Mouse (Mus musculus): ENCODE data around the gene Tmem131.
A peak's percentile ranks its signal among the peaks of the same experiment; 100 is the strongest.
"Not testable (repeated sequence)": the region's sequence is repeated elsewhere in the genome, so short reads cannot be mapped to it uniquely, and the experiment has no call there.

Gene Tmem131

DNA sequence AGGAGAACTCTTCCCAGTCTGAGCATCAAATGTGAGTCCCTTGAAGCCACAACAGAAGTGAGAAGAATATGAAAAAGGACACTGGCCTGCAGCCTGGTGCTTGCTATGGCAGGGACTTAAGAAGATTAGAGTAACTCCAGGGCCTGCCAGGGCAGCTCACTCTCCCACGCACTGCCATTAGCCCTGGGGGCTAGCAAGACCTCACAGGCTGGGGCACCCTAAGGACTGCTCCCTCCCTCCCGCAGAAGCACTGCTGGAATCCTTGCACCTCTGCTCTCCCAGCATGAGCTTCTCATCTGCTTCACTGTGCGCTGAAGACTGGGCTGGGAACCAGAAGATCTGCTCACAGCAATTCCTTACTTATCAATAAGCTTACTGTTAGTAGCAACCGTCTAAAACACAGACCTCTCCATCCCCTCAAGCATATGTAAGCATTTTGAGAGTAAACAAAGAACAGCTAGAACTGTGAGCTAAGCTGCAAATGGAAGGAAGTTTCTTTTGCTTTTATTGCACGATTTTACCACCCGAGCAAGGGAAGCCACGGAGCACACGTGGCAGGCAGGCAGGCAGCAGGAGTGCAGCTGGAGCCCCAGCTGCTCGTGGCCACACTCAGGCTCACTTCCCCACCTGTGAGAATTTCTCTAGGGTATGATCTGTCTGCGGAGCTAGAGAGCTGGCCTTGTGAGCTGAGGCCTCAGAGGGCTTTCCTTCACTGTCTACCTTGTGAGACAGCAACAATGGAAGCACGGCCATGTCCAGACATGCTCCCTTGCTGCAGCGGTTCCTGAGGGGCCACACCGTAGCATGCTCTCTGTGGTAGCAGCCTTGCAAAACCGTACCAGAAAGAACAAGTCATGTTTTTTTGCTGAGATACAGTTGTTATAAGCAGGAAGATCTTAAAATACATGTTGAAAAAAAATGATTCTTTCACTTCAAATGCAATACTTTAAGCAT, 112.3 kb downstream of the Tmem131 start:
- no peak for DNase-seq (ENCODE audit: low read depth)

DNA sequence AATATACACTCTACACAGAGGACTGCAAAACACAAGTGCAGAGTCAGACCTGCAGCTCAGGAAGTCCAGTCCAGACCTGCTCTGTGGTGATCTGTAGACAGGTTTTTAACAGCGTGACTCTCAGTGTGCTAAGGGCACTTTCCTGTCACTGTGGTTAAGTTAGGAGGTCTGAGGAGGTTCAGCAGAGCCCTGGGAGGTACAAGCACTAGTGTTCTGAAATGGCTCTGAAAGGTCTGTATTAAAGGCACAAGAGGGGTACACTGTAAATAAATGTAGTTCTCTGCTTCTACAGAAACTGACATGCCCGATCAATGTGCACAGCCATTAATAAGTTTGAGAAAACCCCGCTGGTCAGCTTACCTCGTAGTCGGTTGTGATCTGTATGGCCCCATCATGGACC, 119.1 kb downstream of the Tmem131 start:
- DNase-seq (ENCODE audit: low read depth) = no peak

DNA sequence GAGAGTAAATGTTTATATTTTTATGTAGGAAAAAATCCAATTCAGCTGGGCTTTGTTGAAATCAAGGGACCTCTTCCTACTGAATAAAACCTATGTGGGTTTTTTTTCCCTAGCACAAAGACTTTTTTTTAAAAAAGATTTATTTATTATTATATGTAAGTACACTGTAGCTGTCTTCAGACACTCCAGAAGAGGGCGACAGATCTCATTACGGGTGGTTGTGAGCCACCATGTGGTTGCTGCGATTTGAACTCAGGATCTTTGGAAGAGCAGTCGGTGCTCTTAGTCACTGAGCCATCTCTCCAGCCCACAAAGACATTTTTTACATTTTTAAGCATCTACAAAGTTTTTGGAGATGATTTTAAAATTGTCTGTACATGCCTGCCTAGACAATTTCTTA, 121.5 kb downstream of the Tmem131 start:
- not testable (repeated sequence) for DNase-seq (ENCODE audit: low read depth)

DNA sequence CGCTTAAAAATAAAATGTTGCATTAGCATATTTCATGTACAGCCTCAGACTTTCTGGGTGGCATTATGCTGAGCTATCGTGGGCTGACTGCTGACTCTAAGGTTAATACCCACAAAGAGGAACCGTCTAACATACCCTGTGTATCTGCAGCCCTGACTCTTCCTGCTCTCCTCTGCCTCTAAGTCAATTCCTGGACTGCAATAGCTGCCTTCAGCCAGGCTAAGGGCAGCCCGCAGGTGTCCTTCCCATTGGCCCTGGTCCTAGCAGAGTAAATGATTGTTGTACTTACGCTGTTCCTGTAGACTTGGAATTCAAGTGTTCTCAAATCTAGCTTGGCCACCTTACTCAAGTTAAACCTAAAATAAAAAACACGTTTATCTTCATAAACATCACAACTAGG, 128.3 kb downstream of the Tmem131 start:
- no peak for DNase-seq (ENCODE audit: low read depth)

DNA sequence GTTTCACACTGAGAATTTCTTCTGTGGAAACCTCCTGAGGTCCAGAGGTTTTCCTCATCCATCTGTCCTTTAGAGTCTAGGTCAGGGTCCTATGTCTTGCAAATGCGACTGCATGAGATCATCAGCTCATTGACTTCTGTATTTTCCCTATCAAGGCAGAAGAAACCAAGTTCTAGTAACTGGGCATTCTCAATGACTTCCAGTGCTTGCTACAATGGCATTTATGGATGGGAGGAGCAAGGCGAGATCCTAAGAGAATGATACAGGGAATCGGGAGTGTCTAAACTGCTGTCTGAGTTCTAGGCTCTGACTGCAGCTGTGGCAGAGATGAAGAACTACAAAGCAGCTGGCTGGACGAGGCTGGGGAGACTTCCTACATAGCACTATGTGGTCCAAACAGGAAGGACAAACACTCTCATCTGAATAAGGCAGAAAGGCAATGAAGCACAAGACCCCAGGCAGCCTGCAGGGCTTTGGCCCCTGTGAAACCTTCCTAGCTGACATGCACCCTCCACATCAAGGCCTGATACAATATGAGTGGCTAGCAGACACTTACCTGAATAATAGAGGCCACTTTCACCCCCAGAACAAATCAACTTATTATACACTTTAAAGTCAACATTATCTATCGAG, 129.1 kb downstream of the Tmem131 start:
- DNase-seq (ENCODE audit: low read depth) = no peak

DNA sequence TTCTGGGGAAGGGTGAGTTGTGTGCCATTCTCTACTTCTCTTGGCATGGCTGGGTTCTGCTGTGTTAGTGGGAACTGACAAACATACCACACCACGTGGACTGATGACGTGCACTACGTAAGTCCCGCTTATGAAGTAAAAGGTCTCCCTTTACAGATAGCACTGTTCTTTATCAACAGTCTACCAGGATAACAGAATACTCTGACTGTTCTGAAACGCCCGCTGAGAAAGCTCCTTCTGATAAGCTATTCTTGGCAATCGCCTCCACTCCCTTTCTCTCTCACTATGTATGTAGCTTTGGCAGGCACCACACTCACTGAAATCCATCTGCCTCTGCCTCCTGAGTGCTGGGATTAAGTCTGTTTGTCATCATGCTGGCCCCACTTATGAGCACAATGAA, 130.1 kb downstream of the Tmem131 start:
- no peak for DNase-seq (ENCODE audit: low read depth)

DNA sequence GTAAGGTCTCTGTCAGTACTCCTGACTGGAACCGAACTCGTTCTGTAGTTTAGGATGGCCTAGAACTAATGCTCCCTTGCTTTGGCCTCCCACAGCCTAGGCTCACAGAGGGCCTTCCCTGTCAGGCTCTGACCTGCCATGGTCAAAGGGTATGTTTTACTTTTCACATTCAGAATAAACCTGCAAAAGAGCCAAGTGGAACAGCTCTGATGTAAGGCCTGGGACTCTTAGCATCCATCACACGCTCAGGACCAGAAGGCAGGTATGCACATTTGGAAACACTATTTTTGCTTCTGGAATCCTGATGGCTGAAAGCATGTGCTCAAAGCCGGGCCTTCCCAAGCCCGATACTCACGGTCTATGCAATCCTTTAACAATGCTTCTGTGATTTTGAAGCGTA, 131.7 kb downstream of the Tmem131 start:
- DNase-seq (ENCODE audit: low read depth) = no peak

DNA sequence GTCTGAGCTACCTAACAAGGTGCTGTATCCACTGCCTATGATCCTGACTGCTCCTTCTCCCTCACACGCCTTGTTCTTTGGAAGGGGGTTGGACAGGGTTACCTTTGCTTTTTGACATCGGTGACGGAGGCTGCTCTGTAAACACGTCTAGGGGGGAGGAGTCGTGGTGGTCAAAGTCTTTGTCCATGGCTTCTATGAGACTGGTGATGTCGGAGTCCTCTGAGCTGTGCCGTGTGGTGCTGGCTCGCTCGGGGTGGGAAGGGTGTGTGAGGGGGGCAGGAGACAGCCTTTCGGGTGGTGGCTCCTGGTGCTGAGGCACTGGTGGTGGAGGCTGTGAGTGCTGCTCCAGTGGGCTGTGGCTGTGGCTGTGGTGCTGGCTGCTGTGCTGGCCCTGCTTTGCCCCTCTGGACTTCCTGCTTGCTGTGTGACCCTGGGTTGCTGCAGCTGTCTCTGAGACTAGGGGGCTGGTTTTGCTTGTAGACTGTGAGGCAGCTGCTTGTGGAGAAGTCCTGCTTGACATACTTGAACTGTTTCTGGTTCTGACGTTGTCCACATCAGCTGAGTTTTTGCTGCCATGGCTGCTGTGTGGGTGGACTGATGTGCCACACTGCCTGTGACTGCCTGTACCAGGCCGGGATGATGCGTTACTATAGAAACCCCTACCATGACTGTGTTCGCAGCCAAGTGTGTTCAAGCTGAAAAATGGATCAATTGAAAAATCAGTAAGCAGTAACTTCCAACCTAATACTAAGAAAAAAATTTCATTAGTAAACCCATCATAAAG, 135.5 kb downstream of the Tmem131 start:
- DNase-seq (ENCODE audit: low read depth) = no peak

DNA sequence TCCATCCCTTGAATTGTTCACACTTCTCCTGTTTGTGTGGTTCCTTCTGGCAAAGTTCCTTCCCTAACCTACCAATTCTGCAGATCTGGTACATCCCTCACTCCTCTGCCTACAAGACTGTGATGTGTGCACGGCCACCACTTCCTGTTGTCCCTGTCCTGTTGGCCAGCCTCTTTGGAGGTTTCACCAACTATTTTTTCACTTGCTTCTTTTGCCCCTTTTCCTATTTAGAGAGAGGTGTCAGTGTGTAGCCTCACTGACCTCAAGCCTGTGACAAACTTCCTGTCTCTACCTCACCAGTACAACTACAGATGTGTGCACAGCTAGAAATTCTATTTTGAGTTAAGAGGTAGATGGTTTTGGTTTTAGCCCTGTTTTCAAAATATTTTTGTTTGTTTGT, 136.4 kb downstream of the Tmem131 start:
- DNase-seq (ENCODE audit: low read depth) = no peak

DNA sequence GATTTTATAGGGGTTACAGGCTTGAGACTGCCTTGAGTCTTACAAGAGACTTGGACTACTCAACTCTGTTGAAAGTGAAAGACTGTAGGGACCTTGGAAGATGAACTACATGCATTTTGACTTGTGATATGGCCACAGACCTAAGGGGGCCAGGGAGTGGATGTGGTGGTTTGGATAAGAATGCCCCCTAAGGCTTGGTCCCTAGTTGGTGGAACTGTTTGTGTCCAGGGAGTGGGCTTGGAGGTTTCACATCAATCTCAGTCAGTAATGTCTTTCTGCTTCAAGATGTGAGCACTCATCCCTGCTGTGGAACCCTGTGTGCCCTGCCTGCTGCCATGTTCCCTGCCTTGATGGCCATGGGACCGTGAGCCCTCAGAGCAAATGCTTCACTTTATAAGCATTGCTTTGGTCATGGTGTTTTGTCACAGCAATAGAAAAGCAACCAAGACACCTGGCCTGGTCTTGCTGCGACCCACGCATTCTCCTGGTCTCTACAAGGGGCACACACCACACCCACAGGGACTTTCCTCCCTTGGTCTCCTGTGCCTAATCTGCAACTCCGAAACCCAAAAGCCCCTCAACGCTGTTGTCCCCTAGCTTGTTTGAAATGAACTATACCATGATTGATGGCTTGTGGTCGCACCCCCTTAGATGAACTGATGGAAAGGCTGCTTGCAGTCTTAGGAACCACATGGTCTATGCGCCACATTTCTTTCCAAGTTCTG, 137.1 kb downstream of the Tmem131 start:
- DNase-seq (ENCODE audit: low read depth) = no peak

DNA sequence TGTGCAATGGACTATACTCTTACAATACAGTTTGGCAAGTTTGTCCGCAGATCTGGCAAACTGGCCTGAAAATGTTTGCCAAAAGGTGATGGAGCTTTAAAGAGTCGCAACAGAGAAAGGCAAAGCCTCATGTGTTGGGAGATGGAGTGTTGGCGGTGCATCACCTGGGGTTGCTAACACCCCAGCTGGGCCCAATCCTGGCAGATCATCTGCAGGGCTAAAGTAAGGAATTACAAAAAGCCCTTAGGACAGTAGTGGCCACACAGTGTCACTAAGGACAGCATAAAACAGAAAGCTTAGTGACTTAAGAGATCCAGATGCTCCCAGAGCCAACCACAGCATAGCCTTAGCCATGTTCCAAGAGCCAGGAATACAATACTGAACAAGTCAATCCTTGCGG, 138.6 kb downstream of the Tmem131 start:
- DNase-seq (ENCODE audit: low read depth) = no peak

DNA sequence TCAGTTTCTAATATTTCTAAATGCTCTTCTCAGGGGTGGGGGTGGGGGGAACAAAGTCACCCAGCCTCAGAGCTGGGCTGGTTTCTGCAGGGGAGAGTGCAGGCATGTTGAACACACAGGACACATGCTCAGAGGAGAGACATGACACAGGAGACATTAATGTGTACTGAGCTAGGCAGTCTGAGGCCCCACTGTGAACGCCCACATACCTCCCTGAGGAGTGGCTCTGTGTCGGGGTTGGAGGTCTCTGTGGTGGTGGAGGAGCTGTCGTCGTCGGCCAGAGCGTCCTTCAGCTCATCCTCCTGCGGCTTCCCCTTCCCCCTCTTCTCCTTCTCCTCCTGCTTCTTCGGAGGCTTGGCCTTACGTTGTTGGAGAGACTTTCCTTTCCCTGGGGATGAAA, 139.2 kb downstream of the Tmem131 start:
- no peak for DNase-seq (ENCODE audit: low read depth)

DNA sequence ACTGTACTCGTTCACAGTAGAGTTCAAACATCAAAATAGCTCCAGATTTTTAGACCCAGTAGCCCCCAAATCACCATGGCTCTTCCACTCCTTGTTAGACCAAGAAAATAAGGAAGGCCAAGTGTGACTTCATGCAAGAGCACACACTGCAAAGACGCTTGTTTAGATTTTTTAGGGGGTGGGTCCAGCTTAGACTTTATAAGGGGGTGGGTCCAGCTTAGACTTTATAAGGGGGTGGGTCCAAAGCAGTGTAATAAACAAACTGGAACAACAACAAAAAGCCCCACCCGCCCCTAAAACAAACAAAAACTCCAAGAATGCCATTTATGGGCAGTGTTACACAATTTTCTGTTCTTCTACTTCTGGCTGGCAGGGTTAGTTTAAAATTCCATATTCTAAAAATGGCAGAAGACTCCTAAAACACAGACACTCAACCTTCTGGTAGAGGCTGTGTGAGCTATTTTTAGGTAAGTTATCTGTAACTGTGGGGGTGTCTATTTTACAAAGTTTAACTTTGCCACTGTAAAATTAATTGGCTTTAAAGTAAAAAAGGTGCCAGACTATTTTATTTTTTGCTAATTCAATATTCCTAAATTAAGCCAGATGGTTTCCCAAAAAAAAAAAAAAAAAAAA, 143.0 kb downstream of the Tmem131 start:
- DNase-seq (ENCODE audit: low read depth) = no peak

DNA sequence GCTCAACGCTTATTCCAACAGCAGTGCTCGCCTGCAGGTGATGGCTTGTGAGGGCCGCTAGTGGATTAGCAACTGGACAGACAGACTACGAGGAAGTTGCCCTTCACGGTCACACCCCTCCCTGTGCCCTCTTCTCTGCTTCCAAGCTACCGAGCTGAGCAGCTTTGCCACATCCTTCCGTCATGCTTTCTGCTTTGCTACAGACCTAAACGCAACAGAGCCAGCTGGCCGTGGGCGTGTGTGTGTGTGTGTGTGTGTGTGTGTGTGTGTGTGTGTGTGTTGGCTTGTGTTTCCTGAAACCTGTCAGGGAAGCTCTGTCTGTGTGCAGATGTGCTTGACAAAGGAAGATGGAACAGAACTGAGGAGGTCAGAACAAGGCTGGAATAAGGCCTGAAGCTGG, 146.0 kb downstream of the Tmem131 start:
- DNase-seq (ENCODE audit: low read depth) = peak; percentile 65

DNA sequence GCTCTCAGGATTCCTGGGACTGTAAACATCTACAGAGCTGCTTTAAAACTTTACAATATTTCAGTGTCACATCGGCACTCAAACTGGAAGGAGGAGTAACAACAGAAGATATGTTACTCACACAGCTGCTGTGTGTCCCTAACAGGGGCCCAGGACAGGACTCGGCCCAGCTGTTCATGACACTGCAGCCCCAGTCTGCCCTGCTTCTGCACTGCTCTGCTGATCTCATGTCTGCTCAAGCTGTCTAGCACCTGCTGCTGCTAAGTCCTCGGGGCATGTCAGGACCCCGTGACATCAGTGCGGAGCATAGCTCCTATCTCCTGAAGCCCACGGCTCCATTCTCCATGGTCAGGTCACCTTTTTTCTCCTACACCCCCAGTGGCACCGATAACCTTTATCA, 146.8 kb downstream of the Tmem131 start:
- no peak for DNase-seq (ENCODE audit: low read depth)

DNA sequence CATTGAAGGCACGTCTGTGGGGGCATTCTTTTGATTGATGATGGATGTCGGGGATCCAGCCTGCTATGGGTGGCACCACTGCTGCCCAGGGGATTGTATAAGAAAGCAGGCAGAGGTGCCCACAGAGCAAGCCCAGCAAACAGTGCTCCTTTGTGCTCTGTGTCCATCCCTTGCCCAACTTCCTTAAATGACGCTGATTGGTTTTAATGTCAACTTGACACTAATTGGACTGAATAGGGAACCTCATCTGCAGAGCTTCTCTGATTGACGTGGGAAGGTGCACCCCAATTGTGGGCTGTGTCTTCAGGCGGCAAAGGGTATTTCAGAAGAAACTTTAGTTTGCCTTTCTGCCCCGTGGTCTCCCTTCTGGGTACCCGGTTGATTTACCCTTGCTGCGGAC, 154.1 kb downstream of the Tmem131 start:
- DNase-seq (ENCODE audit: low read depth) = no peak

DNA sequence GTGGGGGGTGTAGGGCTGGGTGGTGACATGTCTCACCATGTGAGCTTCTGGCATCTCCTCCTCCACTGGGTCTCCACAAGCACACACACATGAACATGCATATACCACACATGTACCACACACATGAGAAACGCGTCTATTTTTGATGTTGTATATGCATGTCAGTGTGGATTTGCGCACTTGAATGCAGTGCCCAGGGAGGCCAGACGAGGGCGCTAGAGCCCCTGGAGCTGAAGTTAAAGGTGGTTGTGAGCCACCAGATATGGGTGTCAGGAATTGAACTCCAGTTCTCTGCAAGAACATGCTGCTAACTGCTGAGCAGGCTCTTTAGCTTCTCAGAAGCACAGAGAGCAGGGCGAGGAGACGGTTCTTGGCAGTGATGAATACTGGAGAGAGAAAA, 157.1 kb downstream of the Tmem131 start:
- peak; percentile 55 for DNase-seq (ENCODE audit: low read depth)

DNA sequence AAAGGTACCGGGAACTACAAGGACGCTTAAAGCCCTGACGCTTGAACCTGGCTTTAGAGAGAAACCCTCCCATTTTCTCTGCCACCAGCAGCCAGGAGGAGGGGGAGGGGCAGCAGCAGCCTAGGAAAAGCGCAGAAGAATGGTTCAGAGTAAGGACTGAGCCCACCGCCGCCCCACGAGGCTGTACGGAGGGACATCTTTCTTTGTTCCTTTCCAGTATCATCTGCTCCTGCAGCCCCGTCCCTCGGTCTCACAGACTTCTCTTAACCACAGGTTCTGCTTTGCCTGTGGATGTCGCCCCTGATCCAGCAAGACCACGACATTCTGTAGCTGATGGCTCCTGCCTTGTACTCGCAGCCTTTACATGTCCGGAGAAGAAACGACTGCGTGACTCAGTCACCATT, 158.2 kb downstream of the Tmem131 start:
- DNase-seq (ENCODE audit: low read depth) = no peak

DNA sequence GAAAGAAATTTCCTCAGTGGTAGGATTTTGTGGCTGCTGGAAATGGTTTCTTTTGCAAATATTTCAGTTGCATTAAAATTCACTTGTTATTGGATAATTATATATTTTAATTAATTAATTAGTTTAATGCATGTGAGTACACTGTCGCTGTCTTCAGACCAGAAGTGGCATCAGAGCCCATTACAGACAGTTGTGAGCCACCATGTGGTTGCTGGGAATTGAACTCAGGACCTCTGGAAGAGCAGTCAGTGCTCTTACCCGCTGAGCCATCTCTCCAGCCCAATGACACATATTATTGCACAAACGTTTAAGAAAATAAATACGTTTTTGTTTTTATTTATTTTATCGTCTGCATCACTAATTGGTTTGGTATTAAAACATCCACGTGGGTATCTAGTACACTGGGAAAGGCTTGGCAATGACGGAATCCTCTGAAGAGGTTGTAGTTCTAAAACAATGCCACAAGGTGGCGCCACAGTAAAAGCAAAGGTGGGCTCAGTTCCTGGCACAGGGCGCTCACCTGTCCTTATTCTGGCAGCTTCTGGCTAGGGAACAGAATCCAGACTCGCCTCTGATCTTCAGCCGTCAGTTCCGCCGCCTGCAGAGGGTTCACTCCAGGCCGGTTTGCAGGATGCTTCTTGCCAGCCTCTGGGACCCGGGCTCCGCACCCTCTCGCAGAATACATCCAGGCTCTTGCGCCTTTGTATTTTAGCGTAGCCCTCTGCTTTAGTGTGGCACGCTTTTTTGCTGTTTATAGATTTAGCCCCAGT, 158.9 kb downstream of the Tmem131 start:
- peak; percentile 83 for DNase-seq (ENCODE audit: low read depth)

DNA sequence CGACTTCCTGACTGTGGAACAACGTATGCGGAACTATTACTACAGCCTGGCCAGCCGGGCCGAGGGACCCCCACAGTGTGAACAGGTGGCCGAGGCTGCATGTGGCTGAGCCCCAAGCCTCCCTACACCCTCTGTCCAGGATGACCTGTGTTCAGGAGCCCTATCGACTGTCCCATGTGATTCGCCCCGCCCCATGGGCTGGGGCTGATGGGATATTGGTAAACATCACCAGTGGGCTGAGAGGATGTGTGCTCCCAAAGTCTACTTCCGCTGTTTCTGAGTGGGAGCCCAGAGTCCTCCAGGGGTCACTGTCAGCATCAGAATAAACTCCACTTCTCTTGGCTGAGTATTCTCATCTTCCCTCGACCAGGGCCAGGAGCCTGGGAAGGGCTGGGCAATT, 161.0 kb downstream of the Tmem131 start:
- DNase-seq (ENCODE audit: low read depth) = no peak

DNA sequence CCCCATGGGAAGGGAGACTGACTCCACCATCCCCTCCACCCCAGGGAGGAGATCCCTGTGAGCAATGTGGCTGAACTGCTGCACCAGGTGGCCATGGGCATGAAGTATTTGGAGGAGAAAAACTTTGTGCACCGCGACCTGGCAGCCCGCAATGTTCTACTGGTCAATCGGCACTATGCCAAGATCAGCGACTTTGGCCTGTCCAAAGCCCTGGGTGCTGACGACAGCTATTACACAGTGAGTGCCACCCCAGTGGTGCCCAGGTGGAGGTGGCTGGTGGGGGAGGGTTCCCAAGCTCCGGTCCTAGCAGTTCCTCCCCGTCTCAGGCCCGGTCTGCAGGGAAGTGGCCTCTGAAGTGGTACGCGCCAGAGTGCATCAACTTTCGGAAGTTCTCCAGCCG, 162.7 kb downstream of the Tmem131 start:
- DNase-seq (ENCODE audit: low read depth) = no peak
